Mouse (Mus musculus) thymus, adult 18-20 months (tissue): ENCODE data around the gene Dst.
A peak's percentile ranks its signal among the peaks of the same experiment; 100 is the strongest.

ENCODE experiments used
- DNase-seq, 2 experiments: peaks; one replicate each; pipeline ENCODE4 v3.0.0; 2022; ENCODE audit warnings: mixed read lengths in 2 of 2

Dst gene

GRCm38 (mm10) chr1:33908191-33908962 is at the start of gene Dst:
Dst (plus strand) TSS chr1:33908225.
- no peak for DNase-seq

- no peak for DNase-seq
Observed at GRCm38 (mm10) chr1:33869031-33869430, 39.0 kb upstream of the Dst start.

GRCm38 (mm10) chr1:33869437-33869836 is 38.6 kb upstream of the Dst start:
- no peak for DNase-seq

- no peak for DNase-seq
Observed at GRCm38 (mm10) chr1:33873561-33873960, 34.5 kb upstream of the Dst start.

- DNase-seq = no peak
Observed at GRCm38 (mm10) chr1:33875691-33876090, 32.3 kb upstream of the Dst start.

- no peak for DNase-seq
Observed at GRCm38 (mm10) chr1:33876416-33876815, 31.6 kb upstream of the Dst start.

GRCm38 (mm10) chr1:33878170-33878569 is 29.9 kb upstream of the Dst start:
- DNase-seq = no peak

GRCm38 (mm10) chr1:33883102-33883839 is 24.8 kb upstream of the Dst start:
- peak; percentile 49 to 63 for DNase-seq

- no peak for DNase-seq
Observed at GRCm38 (mm10) chr1:33892784-33893183, 15.2 kb upstream of the Dst start.

- DNase-seq = no peak
Observed at GRCm38 (mm10) chr1:33896116-33896515, 11.9 kb upstream of the Dst start.

GRCm38 (mm10) chr1:33896666-33897065 is 11.4 kb upstream of the Dst start:
- DNase-seq = no peak

- no peak for DNase-seq
Observed at GRCm38 (mm10) chr1:33897426-33897825, 10.6 kb upstream of the Dst start.

GRCm38 (mm10) chr1:33898373-33898772 is 9.7 kb upstream of the Dst start:
- DNase-seq = no peak

- no peak for DNase-seq
Observed at GRCm38 (mm10) chr1:33900175-33900574, 7.8 kb upstream of the Dst start.

- DNase-seq = no peak
Observed at GRCm38 (mm10) chr1:33903587-33903986, 4.4 kb upstream of the Dst start.

GRCm38 (mm10) chr1:33906216-33906615 is 1.8 kb upstream of the Dst start:
- no peak for DNase-seq

GRCm38 (mm10) chr1:33906927-33907326 is 1.1 kb upstream of the Dst start:
- DNase-seq = no peak

- peak; percentile 36 to 38 for DNase-seq
Observed at GRCm38 (mm10) chr1:33907421-33908190, 419 bp upstream of the Dst start, which contains the start of gene Bend6. Bend6 (minus strand) TSS chr1:33907816.

- no peak for DNase-seq
Observed at GRCm38 (mm10) chr1:33911589-33911988, 3.6 kb downstream of the Dst start.

GRCm38 (mm10) chr1:33916554-33916953 is 8.5 kb downstream of the Dst start:
- DNase-seq = no peak

- DNase-seq = no peak
Observed at GRCm38 (mm10) chr1:33922975-33923374, 14.9 kb downstream of the Dst start.

- no peak for DNase-seq
Observed at GRCm38 (mm10) chr1:33925283-33925682, 17.3 kb downstream of the Dst start.

GRCm38 (mm10) chr1:33927466-33927865 is 19.4 kb downstream of the Dst start:
- DNase-seq = no peak
